Mouse (Mus musculus) spleen, adult 2 months (tissue): ENCODE data around the gene Cds1. TPM values are rescaled to one million over a fixed set of nuclear protein-coding genes. Genes with fewer than 3 reads are reported as not detected.

ENCODE experiments used
- DNase-seq, 2 experiments: peaks; one replicate each; pipeline versions ENCODE4 v3.0.0 to v3.0.0-alpha.2; 2012 to 2021; ENCODE audit warnings: low spot score in 2 of 2, low read depth in 1 of 2
- H3K27ac ChIP-seq: fragments of 200-500 bp; 2 replicates; pipeline ENCODE4 v1.5.1; 2012; ENCODE audit warnings: low read length, inconsistent platforms; ENCODE audit not compliant: insufficient read depth
- H3K27me3 ChIP-seq: fragments of 200-500 bp; 2 replicates; pipeline ENCODE4 v1.6.1; 2012; ENCODE audit warnings: mild to moderate bottlenecking, moderate library complexity, low read length, inconsistent platforms; ENCODE audit not compliant: control insufficient read depth, insufficient read depth
- H3K36me3 ChIP-seq: fragments of 200-500 bp; 2 replicates; pipeline ENCODE4 v1.6.1; 2012; ENCODE audit warnings: mild to moderate bottlenecking, low read length, inconsistent platforms; ENCODE audit not compliant: control insufficient read depth, insufficient read depth
- H3K4me1 ChIP-seq: fragments of 200-500 bp; 2 replicates; pipeline ENCODE4 v1.6.1; 2011; ENCODE audit warnings: inconsistent platforms; ENCODE audit not compliant: control insufficient read depth, insufficient read depth, insufficient read length
- H3K4me3 ChIP-seq: fragments of 200-500 bp; 2 replicates; pipeline ENCODE4 v1.5.1; 2011; ENCODE audit warnings: mild to moderate bottlenecking, inconsistent platforms; ENCODE audit not compliant: insufficient read depth, insufficient read length; ENCODE audit errors: extremely low read depth
- CTCF ChIP-seq: fragments of 200-500 bp; IDR thresholded peaks from 2 replicates; pipeline ENCODE4 v1.5.1; 2011; ENCODE audit warnings: mild to moderate bottlenecking, inconsistent platforms; ENCODE audit not compliant: insufficient read depth, insufficient read length, insufficient replicate concordance; ENCODE audit errors: extremely low read depth
- POLR2A ChIP-seq: fragments of 200-500 bp; IDR thresholded peaks from 2 replicates; pipeline ENCODE4 v1.6.1; 2011; ENCODE audit warnings: low read depth, low read length, inconsistent platforms
- WGBS: fragments of 180-500 bp; shearing (Covaris S2); methylation state at CpG from one replicate; pipeline ENCODE4 v1.1.7; 2018; 5-methylcytosine and 5-hydroxymethylcytosine counted together
- polyA plus RNA-seq: library from polyadenylated mRNA; depleted of rRNA; stranded (reverse); fragments of >200 nt; gene quantifications from 2 replicates; pipeline ENCODE4 v1.2.3, GENCODE M21; 2012

Gene Cds1
- polyA plus RNA-seq, 1 experiment, result 1.7 TPM

DNA sequence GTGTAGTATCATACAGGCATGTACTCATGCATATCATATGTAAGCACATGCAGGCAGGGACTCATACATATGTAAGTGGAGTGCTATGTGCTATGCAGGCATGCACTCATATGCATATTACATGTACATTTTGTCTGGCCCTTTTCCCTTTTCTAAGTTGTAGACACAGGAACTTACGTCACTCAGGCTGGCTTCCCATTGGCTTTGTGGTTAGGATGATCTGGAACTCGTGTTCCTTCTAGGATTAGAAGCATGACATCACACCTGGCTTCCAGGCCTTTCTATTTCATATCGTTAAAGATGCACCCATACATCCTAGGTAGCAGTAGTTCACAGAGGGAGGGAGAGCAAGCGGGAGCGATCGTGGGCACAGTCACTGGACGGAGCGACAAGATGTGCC is 10.3 kb downstream of the Cds1 start:
- DNase-seq, result no peak
- Histone ChIP-seq H3K36me3 (no peaks in the 10 kb centered on the region), H3K4me3 (no peak overlapping the region), H3K27ac (no peak overlapping the region), H3K4me1 (no peaks in the 10 kb centered on the region), H3K27me3 (no peaks in the 10 kb centered on the region)
- TF ChIP-seq POLR2A (no peak), CTCF (no peak)
- WGBS, result 86% methylated on average over 8 of the region's 8 CpGs

DNA sequence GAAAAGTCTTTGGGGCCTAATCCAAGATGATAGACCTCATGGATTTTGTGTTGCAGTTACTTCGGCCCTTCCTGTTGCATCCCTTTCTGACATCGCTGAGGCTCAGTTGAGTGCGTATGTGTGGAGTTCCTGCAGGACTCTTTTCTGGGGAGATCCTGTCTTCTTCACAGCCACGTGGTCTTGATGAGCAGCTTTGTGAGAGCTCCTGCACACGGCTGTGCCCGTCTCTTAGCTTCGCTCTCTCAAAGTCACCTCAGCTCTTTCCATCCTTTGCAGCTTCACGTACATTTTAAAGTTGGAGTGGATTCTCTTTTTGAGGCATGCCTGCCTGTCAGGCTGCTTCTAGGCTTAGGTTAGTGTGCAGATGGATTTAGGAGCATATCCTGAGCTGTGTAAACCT is 11.6 kb downstream of the Cds1 start:
- no peak for TF ChIP-seq POLR2A
- no peak for TF ChIP-seq CTCF
- Histone ChIP-seq H3K27ac (no peak overlapping the region), H3K27me3 (no peaks in the 10 kb centered on the region), H3K4me3 (no peak overlapping the region), H3K36me3 (no peaks in the 10 kb centered on the region), H3K4me1 (no peaks in the 10 kb centered on the region)
- DNase-seq, result no peak
- WGBS, result 87% methylated on average over 8 of the region's 8 CpGs

DNA sequence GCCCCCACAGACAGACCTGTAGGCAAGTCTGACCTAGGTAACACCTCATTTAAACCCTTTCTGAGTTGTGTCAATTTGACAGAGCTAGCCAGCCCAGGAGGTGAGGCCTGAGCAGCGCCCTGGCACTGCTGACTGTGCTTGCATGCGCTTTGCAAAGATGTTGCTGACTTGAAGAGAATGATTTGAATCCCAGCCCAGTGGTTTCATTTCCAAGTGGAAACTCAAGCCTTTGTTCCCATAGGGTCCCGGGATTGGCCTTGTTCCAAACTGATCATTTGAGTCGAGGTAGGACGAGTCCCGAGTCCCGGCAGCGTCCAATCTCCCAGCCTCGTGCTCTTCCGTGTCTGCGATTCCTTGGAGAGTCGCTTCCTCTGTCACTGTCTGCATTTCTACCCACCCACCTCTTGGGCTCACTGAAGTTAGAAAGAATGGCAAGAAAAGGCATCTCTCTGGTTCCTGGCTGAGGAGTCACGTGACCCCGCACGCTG is 14.5 kb downstream of the Cds1 start:
- Histone ChIP-seq H3K4me1 (no peaks in the 10 kb centered on the region), H3K27me3 (no peaks in the 10 kb centered on the region), H3K36me3 (no peaks in the 10 kb centered on the region), H3K27ac (no peak overlapping the region), H3K4me3 (no peak overlapping the region)
- no peak for DNase-seq
- 91% methylated on average over 15 of the region's 15 CpGs for WGBS
- TF ChIP-seq CTCF, result no peak
- TF ChIP-seq POLR2A, result no peak

DNA sequence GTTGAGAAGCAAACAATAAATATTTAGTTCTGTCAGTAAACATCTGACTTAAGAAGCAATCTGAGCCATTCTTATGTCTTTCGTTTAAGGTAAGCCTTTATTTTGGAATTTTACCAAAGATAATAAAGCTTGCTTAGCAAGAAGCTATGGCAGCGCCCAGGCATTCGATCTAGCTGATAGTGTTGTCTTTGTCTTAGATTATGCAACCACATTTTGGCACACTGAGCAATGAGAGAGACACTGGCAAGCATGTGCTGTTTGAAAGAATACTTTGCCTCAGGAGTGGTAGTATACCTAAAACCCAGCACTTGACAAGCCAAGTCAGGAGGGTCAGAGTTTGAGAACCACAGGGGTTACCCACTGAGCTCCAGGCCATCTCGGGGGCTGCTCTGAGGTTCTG is 16.0 kb downstream of the Cds1 start:
- no peak for DNase-seq
- no peak overlapping the region for H3K4me3 ChIP-seq
- 88% methylated on average over 4 of the region's 4 CpGs for WGBS
- H3K4me1 ChIP-seq, result no peaks in the 10 kb centered on the region; the same call in 1 of the 2 replicates
- no peak overlapping the region for H3K27ac ChIP-seq
- no peak for TF ChIP-seq CTCF
- TF ChIP-seq POLR2A, result no peak
- H3K36me3 ChIP-seq, result no peaks in the 10 kb centered on the region
- H3K27me3 ChIP-seq, result no peaks in the 10 kb centered on the region

DNA sequence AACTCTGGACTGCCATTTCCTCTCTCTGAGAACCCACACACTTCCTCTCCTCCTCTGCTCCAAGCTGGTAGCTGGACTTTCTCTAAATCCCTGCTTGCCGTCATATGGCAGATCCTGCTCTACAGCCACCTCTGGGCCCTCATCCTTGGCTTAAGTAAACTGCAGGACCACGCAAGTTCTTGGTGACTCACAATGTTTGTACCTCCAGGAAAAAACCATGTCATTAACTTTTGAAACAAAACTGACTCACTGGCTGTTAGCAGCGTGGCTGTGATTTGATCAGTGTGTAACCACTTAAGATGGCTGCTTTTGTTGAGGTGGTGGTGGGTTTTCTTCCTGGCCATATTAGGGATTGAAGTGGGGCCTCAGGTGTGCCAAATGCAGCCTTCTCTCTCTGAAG is 19.4 kb downstream of the Cds1 start:
- no peak overlapping the region for H3K4me3 ChIP-seq
- peaks cover 2% of the 10 kb centered on the region; the same call in 1 of the 2 replicates for H3K4me1 ChIP-seq
- H3K27me3 ChIP-seq, result no peaks in the 10 kb centered on the region
- TF ChIP-seq POLR2A (no peak), CTCF (no peak)
- DNase-seq, result no peak
- H3K36me3 ChIP-seq, result no peaks in the 10 kb centered on the region
- H3K27ac ChIP-seq, result no peak overlapping the region
- 76% methylated on average over 3 of the region's 3 CpGs for WGBS

DNA sequence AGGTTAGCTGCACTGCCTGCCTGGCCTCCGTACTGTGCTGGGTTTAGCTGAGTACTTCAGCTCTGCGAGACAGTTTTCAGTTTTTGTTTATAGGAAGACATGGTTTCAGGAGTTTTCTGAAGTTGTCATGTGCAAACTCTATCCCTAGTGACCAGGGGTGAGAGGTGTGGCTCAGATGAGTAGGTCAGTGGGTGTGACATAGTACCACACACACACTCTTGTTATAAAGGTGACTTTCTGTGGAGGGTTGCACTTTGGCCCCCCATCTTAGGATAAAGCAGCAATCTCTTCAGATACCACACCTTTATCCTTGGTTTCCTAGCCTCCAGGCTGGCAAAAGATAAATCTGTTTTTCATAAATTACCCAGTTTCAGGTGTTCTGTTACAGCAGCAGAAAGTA is 19.9 kb downstream of the Cds1 start:
- Histone ChIP-seq H3K4me1 (peaks cover 2% of the 10 kb centered on the region; the same call in 1 of the 2 replicates), H3K4me3 (no peak overlapping the region), H3K36me3 (no peaks in the 10 kb centered on the region), H3K27me3 (no peaks in the 10 kb centered on the region), H3K27ac (no peak overlapping the region)
- 81% methylated on average over 2 of the region's 2 CpGs for WGBS
- TF ChIP-seq CTCF, result no peak
- no peak for TF ChIP-seq POLR2A
- no peak for DNase-seq

DNA sequence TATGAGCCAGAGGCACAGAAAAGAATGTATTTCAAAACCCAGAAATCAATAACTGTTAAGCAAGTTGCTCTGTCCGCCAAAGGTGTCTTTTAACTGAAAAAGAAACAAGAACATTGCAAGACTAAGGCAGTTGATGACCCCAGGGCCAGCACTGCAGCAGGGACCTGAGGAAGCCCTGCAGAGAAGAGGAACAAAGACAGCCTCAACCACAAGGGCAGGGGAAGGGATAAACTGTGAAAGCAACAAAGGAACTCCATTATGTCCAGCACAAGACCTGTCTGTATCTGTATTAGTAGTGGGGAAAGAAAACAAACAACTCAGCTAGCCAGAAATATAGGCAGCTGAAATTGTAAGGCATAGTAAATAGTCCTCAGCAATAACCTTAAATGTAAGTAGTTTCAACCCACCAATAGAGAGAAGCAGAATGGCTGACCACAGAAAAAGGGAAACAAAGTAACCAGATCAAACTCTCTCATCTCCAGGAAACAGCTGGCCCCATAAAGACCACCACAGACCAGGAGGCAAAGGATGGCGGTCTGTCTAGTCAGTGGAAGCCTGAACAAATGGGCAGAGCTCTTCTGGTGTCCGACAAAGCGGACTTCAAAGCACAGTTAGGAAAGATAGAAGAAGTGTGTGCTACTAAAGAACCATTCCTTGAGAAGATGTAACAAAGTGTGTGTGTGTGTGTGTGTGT is 21.1 kb downstream of the Cds1 start:
- Histone ChIP-seq H3K4me1 (peaks cover 2% of the 10 kb centered on the region; the same call in 1 of the 2 replicates), H3K4me3 (no peak overlapping the region), H3K27me3 (no peaks in the 10 kb centered on the region), H3K27ac (no peak overlapping the region), H3K36me3 (no peaks in the 10 kb centered on the region)
- WGBS, result 25% methylated on average over 4 of the region's 4 CpGs
- no peak for DNase-seq
- TF ChIP-seq POLR2A, result no peak
- no peak for TF ChIP-seq CTCF
